Mouse (Mus musculus): ENCODE data around the gene Tmsb10.

The Tmsb10 gene

GRCm38 (mm10) chr6:72955517-72956198 is 2.9 kb downstream of the Tmsb10 start:
- no peak for DNase-seq

GRCm38 (mm10) chr6:72954786-72955185 is 3.8 kb downstream of the Tmsb10 start:
- DNase-seq, result peak in 1 of 2 experiments; percentile 21

GRCm38 (mm10) chr6:72952967-72953366 is 5.6 kb downstream of the Tmsb10 start:
- DNase-seq, result no peak

- DNase-seq, result no peak
Measured at GRCm38 (mm10) chr6:72952221-72952620, 6.3 kb downstream of the Tmsb10 start.

GRCm38 (mm10) chr6:72949161-72949756 is 9.3 kb downstream of the Tmsb10 start:
- no peak for DNase-seq

GRCm38 (mm10) chr6:72948392-72948791 is 10.2 kb downstream of the Tmsb10 start:
- DNase-seq, result no peak

GRCm38 (mm10) chr6:72947960-72948359 is 10.6 kb downstream of the Tmsb10 start:
- no peak for DNase-seq

- peak; percentile 52 to 58 for DNase-seq
Measured at GRCm38 (mm10) chr6:72940493-72940892, 18.1 kb downstream of the Tmsb10 start.

- DNase-seq, result peak in 1 of 2 experiments; percentile 18
Measured at GRCm38 (mm10) chr6:72937859-72938258, 20.7 kb downstream of the Tmsb10 start.

- DNase-seq, result no peak
Measured at GRCm38 (mm10) chr6:72937430-72937829, 21.1 kb downstream of the Tmsb10 start.

- DNase-seq, result no peak
Measured at GRCm38 (mm10) chr6:72932955-72933354, 25.6 kb downstream of the Tmsb10 start.

- DNase-seq, result no peak
Measured at GRCm38 (mm10) chr6:72931533-72931932, 27.0 kb downstream of the Tmsb10 start.

GRCm38 (mm10) chr6:72929795-72930398 is 28.7 kb downstream of the Tmsb10 start:
- DNase-seq, result no peak

GRCm38 (mm10) chr6:72926755-72927482 is 31.6 kb downstream of the Tmsb10 start:
- DNase-seq, result peak; percentile 75 to 83

GRCm38 (mm10) chr6:72926031-72926430 is 32.5 kb downstream of the Tmsb10 start:
- no peak for DNase-seq

- DNase-seq, result no peak
Measured at GRCm38 (mm10) chr6:72923381-72923780, 35.2 kb downstream of the Tmsb10 start.

GRCm38 (mm10) chr6:72921081-72921480 is 37.5 kb downstream of the Tmsb10 start:
- DNase-seq, result no peak

- no peak for DNase-seq
Measured at GRCm38 (mm10) chr6:72918510-72919033, 40.0 kb downstream of the Tmsb10 start.

- no peak for DNase-seq
Measured at GRCm38 (mm10) chr6:72916330-72916729, 42.2 kb downstream of the Tmsb10 start.

GRCm38 (mm10) chr6:72914087-72914749 is 44.3 kb downstream of the Tmsb10 start:
- no peak for DNase-seq

GRCm38 (mm10) chr6:72911261-72911660 is 47.3 kb downstream of the Tmsb10 start:
- no peak for DNase-seq
